Mouse (Mus musculus): ENCODE data around the gene Clec5a. TPM values are rescaled to one million over a fixed set of nuclear protein-coding genes. Genes with fewer than 3 reads are reported as not detected.

The Clec5a gene
- total RNA-seq (2014; fragmentation: Nextera tagmentation) = not detected in 2 replicates
- 0.06 and 0.16 TPM in 2 replicates for total RNA-seq (2017)
- not detected in 2 replicates for polyA plus RNA-seq (2012)

GRCm38 (mm10) chr6:40585645-40586044 is at the start of gene Clec5a:
Gene Clec5a, minus strand, starts transcription at chr6:40585821.
- H3K4me3 ChIP-seq (ENCODE audit: low read depth, low read length) = no peak within 1 kb of the TSS
- DNase-seq (ENCODE audit: low spot score) = no peak
- TF ChIP-seq GATA2 (IDR thresholded peaks at IDR 0.05; ENCODE audit: borderline replicate concordance, low read depth, low read length) (no peak), CTCF (IDR thresholded peaks at IDR 0.05; ENCODE audit: low read depth, low read length) (no peak), GATA1 (IDR thresholded peaks at IDR 0.05; ENCODE audit: borderline replicate concordance, low read length) (no peak), POLR2AphosphoS5 (IDR thresholded peaks at IDR 0.05; ENCODE audit: insufficient replicate concordance, low read depth, low read length) (no peak), TAL1 (conservative IDR thresholded peaks at IDR 0.05; ENCODE audit: low read depth, low read length) (no peak)
- H3K9me3 ChIP-seq (replicated peaks) = no peaks in the 10 kb centered on the region
- ATAC-seq (ENCODE audit: extremely low read depth, insufficient number of reproducible peaks, low FRiP score, poor library complexity, severe bottlenecking) = no peak
- H3K4me1 ChIP-seq (ENCODE audit: insufficient read depth, low read depth, low read length) = no peaks in the 10 kb centered on the region
- no peaks in the 10 kb centered on the region for H3K36me3 ChIP-seq (replicated peaks)
- H3K27me3 ChIP-seq (ENCODE audit: insufficient read depth, low read length) = no peaks in the 10 kb centered on the region

- TF ChIP-seq CTCF (IDR thresholded peaks at IDR 0.05; ENCODE audit: low read depth, low read length) (no peak), TAL1 (conservative IDR thresholded peaks at IDR 0.05; ENCODE audit: low read depth, low read length) (no peak), GATA1 (IDR thresholded peaks at IDR 0.05; ENCODE audit: borderline replicate concordance, low read length) (no peak), GATA2 (IDR thresholded peaks at IDR 0.05; ENCODE audit: borderline replicate concordance, low read depth, low read length) (no peak), POLR2AphosphoS5 (IDR thresholded peaks at IDR 0.05; ENCODE audit: insufficient replicate concordance, low read depth, low read length) (no peak)
- no peaks in the 10 kb centered on the region for H3K4me1 ChIP-seq (ENCODE audit: insufficient read depth, low read depth, low read length)
- H3K4me3 ChIP-seq (ENCODE audit: low read depth, low read length) = no peak overlapping the region
- DNase-seq (ENCODE audit: low spot score) (no peak), ATAC-seq (ENCODE audit: extremely low read depth, insufficient number of reproducible peaks, low FRiP score, poor library complexity, severe bottlenecking) (no peak)
- no peaks in the 10 kb centered on the region for H3K27me3 ChIP-seq (ENCODE audit: insufficient read depth, low read length)
- no peaks in the 10 kb centered on the region for H3K9me3 ChIP-seq (replicated peaks)
- no peaks in the 10 kb centered on the region for H3K36me3 ChIP-seq (replicated peaks)
Measured at GRCm38 (mm10) chr6:40634640-40635071, 49.0 kb upstream of the Clec5a start.

GRCm38 (mm10) chr6:40628406-40629000 is 42.9 kb upstream of the Clec5a start, which contains the start of gene Mgam:
Gene Mgam, plus strand, starts transcription at chr6:40628831.
- TF ChIP-seq CTCF (IDR thresholded peaks at IDR 0.05; ENCODE audit: low read depth, low read length) (no peak), GATA1 (IDR thresholded peaks at IDR 0.05; ENCODE audit: borderline replicate concordance, low read length) (no peak), GATA2 (IDR thresholded peaks at IDR 0.05; ENCODE audit: borderline replicate concordance, low read depth, low read length) (no peak), TAL1 (conservative IDR thresholded peaks at IDR 0.05; ENCODE audit: low read depth, low read length) (no peak), POLR2AphosphoS5 (IDR thresholded peaks at IDR 0.05; ENCODE audit: insufficient replicate concordance, low read depth, low read length) (no peak)
- ATAC-seq (ENCODE audit: extremely low read depth, insufficient number of reproducible peaks, low FRiP score, poor library complexity, severe bottlenecking) (no peak), DNase-seq (ENCODE audit: low spot score) (no peak)

GRCm38 (mm10) chr6:40626111-40626510 is 40.5 kb upstream of the Clec5a start:
- Histone ChIP-seq H3K9me3 (replicated peaks) (no peaks in the 10 kb centered on the region), H3K36me3 (replicated peaks) (no peaks in the 10 kb centered on the region), H3K4me3 (ENCODE audit: low read depth, low read length) (no peak overlapping the region), H3K4me1 (ENCODE audit: insufficient read depth, low read depth, low read length) (no peaks in the 10 kb centered on the region), H3K27me3 (ENCODE audit: insufficient read depth, low read length) (0 out of 2 replicates have a peak, but pooled peaks cover 2% of the 10 kb centered on the region)
- ATAC-seq (ENCODE audit: extremely low read depth, insufficient number of reproducible peaks, low FRiP score, poor library complexity, severe bottlenecking) = no peak
- TF ChIP-seq TAL1 (conservative IDR thresholded peaks at IDR 0.05; ENCODE audit: low read depth, low read length) = no peak
- no peak for TF ChIP-seq GATA1 (IDR thresholded peaks at IDR 0.05; ENCODE audit: borderline replicate concordance, low read length)
- no peak for TF ChIP-seq CTCF (IDR thresholded peaks at IDR 0.05; ENCODE audit: low read depth, low read length)
- DNase-seq (ENCODE audit: low spot score) = no peak

More at GRCm38 (mm10) chr6:40628406-40629000, 42.9 kb upstream of the Clec5a start, which contains the start of gene Mgam:
- H3K36me3 ChIP-seq (replicated peaks) = no peaks in the 10 kb centered on the region
- H3K9me3 ChIP-seq (replicated peaks) = no peaks in the 10 kb centered on the region
- H3K27me3 ChIP-seq (ENCODE audit: insufficient read depth, low read length) = 0 out of 2 replicates have a peak, but pooled peaks cover 2% of the 10 kb centered on the region
- no peak within 1 kb of the TSS for H3K4me3 ChIP-seq (ENCODE audit: low read depth, low read length)
- H3K4me1 ChIP-seq (ENCODE audit: insufficient read depth, low read depth, low read length) = no peaks in the 10 kb centered on the region

GRCm38 (mm10) chr6:40617965-40618364 is 32.3 kb upstream of the Clec5a start:
- DNase-seq (ENCODE audit: low spot score) (no peak), ATAC-seq (ENCODE audit: extremely low read depth, insufficient number of reproducible peaks, low FRiP score, poor library complexity, severe bottlenecking) (no peak)
- no peak overlapping the region for H3K4me3 ChIP-seq (ENCODE audit: low read depth, low read length)
- TF ChIP-seq TAL1 (conservative IDR thresholded peaks at IDR 0.05; ENCODE audit: low read depth, low read length) = no peak
- TF ChIP-seq CTCF (IDR thresholded peaks at IDR 0.05; ENCODE audit: low read depth, low read length) = peak; percentile 9; the same call in 1 of the 2 replicates
- no peak for TF ChIP-seq GATA1 (IDR thresholded peaks at IDR 0.05; ENCODE audit: borderline replicate concordance, low read length)
- no peak for TF ChIP-seq POLR2AphosphoS5 (IDR thresholded peaks at IDR 0.05; ENCODE audit: insufficient replicate concordance, low read depth, low read length)
- no peaks in the 10 kb centered on the region for H3K36me3 ChIP-seq (replicated peaks)
- no peaks in the 10 kb centered on the region for H3K4me1 ChIP-seq (ENCODE audit: insufficient read depth, low read depth, low read length)
- H3K9me3 ChIP-seq (replicated peaks) = no peaks in the 10 kb centered on the region
- H3K27me3 ChIP-seq (ENCODE audit: insufficient read depth, low read length) = no peaks in the 10 kb centered on the region

- H3K27me3 ChIP-seq (ENCODE audit: insufficient read depth, low read length) = no peaks in the 10 kb centered on the region
- H3K36me3 ChIP-seq (replicated peaks) = no peaks in the 10 kb centered on the region
- no peaks in the 10 kb centered on the region for H3K4me1 ChIP-seq (ENCODE audit: insufficient read depth, low read depth, low read length)
- DNase-seq (ENCODE audit: low spot score) (no peak), ATAC-seq (ENCODE audit: extremely low read depth, insufficient number of reproducible peaks, low FRiP score, poor library complexity, severe bottlenecking) (no peak)
- no peaks in the 10 kb centered on the region for H3K9me3 ChIP-seq (replicated peaks)
- TF ChIP-seq GATA1 (IDR thresholded peaks at IDR 0.05; ENCODE audit: borderline replicate concordance, low read length) (no peak), CTCF (IDR thresholded peaks at IDR 0.05; ENCODE audit: low read depth, low read length) (no peak), TAL1 (conservative IDR thresholded peaks at IDR 0.05; ENCODE audit: low read depth, low read length) (no peak)
- H3K4me3 ChIP-seq (ENCODE audit: low read depth, low read length) = no peak within 1 kb of the TSS
Measured at GRCm38 (mm10) chr6:40613260-40613852, 27.7 kb upstream of the Clec5a start, which contains the start of gene Tas2r138. Gene Tas2r138, minus strand, starts transcription at chr6:40613310.
